Mouse (Mus musculus) forebrain, embryonic 15.5 days (tissue): ENCODE measurements around the gene AF366264. TPM values are rescaled to one million over a fixed set of nuclear protein-coding genes. Genes with fewer than 3 reads are reported as not detected.
"Not testable (repeated sequence)": the region's sequence is repeated elsewhere in the genome, so short reads cannot be mapped to it uniquely, and the experiment has no call there.

ENCODE experiments used
- ATAC-seq: fragments of 200-750 bp; cut with Nextera tagmentation; replicated peaks from 2 replicates; pipeline ENCODE4 v1.8.0; 2017; ENCODE audit warnings: mild to moderate bottlenecking, moderate TSS enrichment, moderate library complexity
- H3K27ac ChIP-seq: fragments of 300-500 bp; sonication (generic); replicated peaks from 2 replicates; pipeline ENCODE4 v1.5.1; 2015; ENCODE audit warnings: mild to moderate bottlenecking, inconsistent platforms
- H3K27me3 ChIP-seq: fragments of 300-500 bp; sonication (generic); 2 replicates; pipeline ENCODE4 v1.6.1; 2015; ENCODE audit warnings: inconsistent platforms
- H3K36me3 ChIP-seq: fragments of 300-500 bp; sonication (generic); 2 replicates; pipeline ENCODE4 v1.6.1; 2015; ENCODE audit warnings: mild to moderate bottlenecking, inconsistent platforms
- H3K4me1 ChIP-seq: fragments of 300-500 bp; sonication (generic); 2 replicates; pipeline ENCODE4 v1.6.1; 2015; ENCODE audit warnings: inconsistent platforms
- H3K4me2 ChIP-seq: fragments of 300-500 bp; sonication (generic); replicated peaks from 2 replicates; pipeline ENCODE4 v1.6.1; 2015; ENCODE audit warnings: mild to moderate bottlenecking, inconsistent platforms
- H3K4me3 ChIP-seq: fragments of 300-500 bp; sonication (generic); 2 replicates; pipeline ENCODE4 v1.5.1; 2015; ENCODE audit warnings: mild to moderate bottlenecking, inconsistent platforms
- H3K9ac ChIP-seq: fragments of 300-500 bp; sonication (generic); replicated peaks from 2 replicates; pipeline ENCODE4 v1.6.1; 2015; ENCODE audit warnings: mild to moderate bottlenecking, inconsistent platforms
- H3K9me3 ChIP-seq: fragments of 300-500 bp; sonication (generic); 2 replicates; pipeline ENCODE4 v1.6.1; 2016; ENCODE audit warnings: inconsistent platforms
- WGBS: fragments of 180-500 bp; shearing (Covaris S2); methylation state at CpG from one replicate; pipeline ENCODE4 v1.1.7; 2015; ENCODE audit warnings: mixed read lengths; 5-methylcytosine and 5-hydroxymethylcytosine counted together
- polyA plus RNA-seq: library from polyadenylated mRNA; unstranded; fragments of >200 nt; fragmentation: Nextera tagmentation; extraction: Ambion mirVana; gene quantifications from 2 replicates; pipeline ENCODE4 v1.2.1, GENCODE M21; 2015

Gene AF366264
- polyA plus RNA-seq, result not detected in 2 replicates

- not testable (repeated sequence) for H3K4me3 ChIP-seq, H3K27me3 ChIP-seq
- 92% methylated on average over 5 of the region's 5 CpGs for WGBS
Observed at GRCm38 (mm10) chr8:13838289-13838688, at the start of gene AF366264. Gene AF366264 (minus strand): TSS chr8:13838389.

GRCm38 (mm10) chr8:13843286-13843685, 5.1 kb upstream of the AF366264 start:
- not testable (repeated sequence) for H3K4me2 ChIP-seq, H3K4me1 ChIP-seq, ATAC-seq, H3K9ac ChIP-seq, H3K36me3 ChIP-seq, H3K27me3 ChIP-seq, H3K27ac ChIP-seq, H3K4me3 ChIP-seq, H3K9me3 ChIP-seq
- WGBS, result 78% methylated on average over 1 of the region's 1 CpGs

More at GRCm38 (mm10) chr8:13838289-13838688, at the start of gene AF366264:
- H3K27ac ChIP-seq, H3K9me3 ChIP-seq, H3K9ac ChIP-seq, H3K4me2 ChIP-seq, H3K4me1 ChIP-seq, ATAC-seq, H3K36me3 ChIP-seq: not testable (repeated sequence)

GRCm38 (mm10) chr8:13828598-13829172, 9.5 kb downstream of the AF366264 start:
- Histone ChIP-seq H3K4me2 (no peak overlapping the region), H3K4me3 (no peak overlapping the region), H3K36me3 (no peaks in the 10 kb centered on the region), H3K9me3 (no peaks in the 10 kb centered on the region), H3K4me1 (no peaks in the 10 kb centered on the region), H3K27me3 (no peaks in the 10 kb centered on the region), H3K9ac (no peak overlapping the region), H3K27ac (no peak overlapping the region)
- 82% methylated on average over 7 of the region's 7 CpGs for WGBS
- ATAC-seq, result no peak

GRCm38 (mm10) chr8:13799566-13799965, 38.6 kb downstream of the AF366264 start:
- no peak overlapping the region for H3K27ac ChIP-seq
- no peaks in the 10 kb centered on the region for H3K9me3 ChIP-seq
- ATAC-seq, result no peak
- H3K36me3 ChIP-seq, result peaks cover 47% of the 10 kb centered on the region
- no peak overlapping the region for H3K9ac ChIP-seq
- H3K27me3 ChIP-seq, result no peaks in the 10 kb centered on the region
- no peaks in the 10 kb centered on the region for H3K4me1 ChIP-seq
- H3K4me2 ChIP-seq, result no peak overlapping the region
- WGBS, result 95% methylated on average over 5 of the region's 5 CpGs
- no peak overlapping the region for H3K4me3 ChIP-seq

GRCm38 (mm10) chr8:13797676-13798075, 40.5 kb downstream of the AF366264 start:
- H3K27ac ChIP-seq, result no peak overlapping the region
- no peak overlapping the region for H3K4me2 ChIP-seq
- no peaks in the 10 kb centered on the region for H3K4me1 ChIP-seq
- ATAC-seq, result no peak
- H3K4me3 ChIP-seq, result no peak overlapping the region
- H3K27me3 ChIP-seq, result no peaks in the 10 kb centered on the region
- H3K9me3 ChIP-seq, result no peaks in the 10 kb centered on the region
- WGBS, result 99% methylated on average over 5 of the region's 5 CpGs
- peaks cover 60% of the 10 kb centered on the region for H3K36me3 ChIP-seq
- H3K9ac ChIP-seq, result no peak overlapping the region

GRCm38 (mm10) chr8:13793746-13794101, 44.5 kb downstream of the AF366264 start:
- Histone ChIP-seq H3K27ac (no peak overlapping the region), H3K4me3 (no peak overlapping the region), H3K9me3 (no peaks in the 10 kb centered on the region), H3K4me1 (no peaks in the 10 kb centered on the region), H3K27me3 (no peaks in the 10 kb centered on the region), H3K4me2 (no peak overlapping the region), H3K36me3 (peaks cover 70% of the 10 kb centered on the region), H3K9ac (no peak overlapping the region)
- no peak for ATAC-seq
- WGBS, result 97% methylated on average over 11 of the region's 11 CpGs

GRCm38 (mm10) chr8:13793097-13793745, 45.0 kb downstream of the AF366264 start:
- H3K9me3 ChIP-seq, result no peaks in the 10 kb centered on the region
- ATAC-seq, result no peak
- peaks cover 67% of the 10 kb centered on the region for H3K36me3 ChIP-seq
- 88% methylated on average over 8 of the region's 8 CpGs for WGBS
- H3K9ac ChIP-seq, result no peak overlapping the region
- no peak overlapping the region for H3K27ac ChIP-seq
- no peak overlapping the region for H3K4me3 ChIP-seq
- H3K4me1 ChIP-seq, result no peaks in the 10 kb centered on the region
- H3K27me3 ChIP-seq, result no peaks in the 10 kb centered on the region
- no peak overlapping the region for H3K4me2 ChIP-seq

- H3K9ac ChIP-seq, result no peak overlapping the region
- no peak overlapping the region for H3K4me3 ChIP-seq
Observed at GRCm38 (mm10) chr8:13789606-13790005, 48.6 kb downstream of the AF366264 start.

GRCm38 (mm10) chr8:13785764-13786299, 52.4 kb downstream of the AF366264 start:
- under 1% methylated on average over 40 of the region's 47 CpGs for WGBS
- Histone ChIP-seq H3K9ac (peak overlapping the region; percentile 95), H3K27ac (peak overlapping the region; percentile 98), H3K36me3 (peaks cover 30% of the 10 kb centered on the region), H3K9me3 (no peaks in the 10 kb centered on the region), H3K4me1 (peaks cover 20% of the 10 kb centered on the region), H3K4me2 (peak overlapping the region; percentile 84), H3K27me3 (no peaks in the 10 kb centered on the region), H3K4me3 (peak overlapping the region; percentile 68)
- ATAC-seq, result peak; percentile 96

More at GRCm38 (mm10) chr8:13789606-13790005, 48.6 kb downstream of the AF366264 start:
- H3K9me3 ChIP-seq, result no peaks in the 10 kb centered on the region
- H3K27me3 ChIP-seq, result no peaks in the 10 kb centered on the region
- 90% methylated on average over 8 of the region's 8 CpGs for WGBS
- peaks cover 34% of the 10 kb centered on the region for H3K36me3 ChIP-seq
- no peak overlapping the region for H3K4me2 ChIP-seq
- H3K4me1 ChIP-seq, result peaks cover 16% of the 10 kb centered on the region
- ATAC-seq, result no peak
- H3K27ac ChIP-seq, result no peak overlapping the region

- peaks cover 20% of the 10 kb centered on the region for H3K4me1 ChIP-seq
- peak within 1 kb of the TSS; percentile 95 for H3K9ac ChIP-seq
- H3K27me3 ChIP-seq, result no peaks in the 10 kb centered on the region
- H3K27ac ChIP-seq, result peak within 1 kb of the TSS; percentile 98
- under 1% methylated on average over 46 of the region's 47 CpGs for WGBS
- peak; percentile 94 for ATAC-seq
- peak within 1 kb of the TSS; percentile 68 for H3K4me3 ChIP-seq
- peaks cover 35% of the 10 kb centered on the region for H3K36me3 ChIP-seq
- H3K9me3 ChIP-seq, result no peaks in the 10 kb centered on the region
- peak within 1 kb of the TSS; percentile 84 for H3K4me2 ChIP-seq
Observed at GRCm38 (mm10) chr8:13785250-13785763, 52.9 kb downstream of the AF366264 start, which contains the start of gene Upf3a. Gene Upf3a (plus strand): TSS chr8:13785615.
